Mouse (Mus musculus): ENCODE data around the gene Rab31. TPM values are rescaled to one million over a fixed set of nuclear protein-coding genes. Genes with fewer than 3 reads are reported as not detected.

Gene Rab31
- 53.2 and 56.0 TPM in 2 replicates for polyA plus RNA-seq (2014; fragmentation: Nextera tagmentation; extraction: Ambion mirVana)

DNA sequence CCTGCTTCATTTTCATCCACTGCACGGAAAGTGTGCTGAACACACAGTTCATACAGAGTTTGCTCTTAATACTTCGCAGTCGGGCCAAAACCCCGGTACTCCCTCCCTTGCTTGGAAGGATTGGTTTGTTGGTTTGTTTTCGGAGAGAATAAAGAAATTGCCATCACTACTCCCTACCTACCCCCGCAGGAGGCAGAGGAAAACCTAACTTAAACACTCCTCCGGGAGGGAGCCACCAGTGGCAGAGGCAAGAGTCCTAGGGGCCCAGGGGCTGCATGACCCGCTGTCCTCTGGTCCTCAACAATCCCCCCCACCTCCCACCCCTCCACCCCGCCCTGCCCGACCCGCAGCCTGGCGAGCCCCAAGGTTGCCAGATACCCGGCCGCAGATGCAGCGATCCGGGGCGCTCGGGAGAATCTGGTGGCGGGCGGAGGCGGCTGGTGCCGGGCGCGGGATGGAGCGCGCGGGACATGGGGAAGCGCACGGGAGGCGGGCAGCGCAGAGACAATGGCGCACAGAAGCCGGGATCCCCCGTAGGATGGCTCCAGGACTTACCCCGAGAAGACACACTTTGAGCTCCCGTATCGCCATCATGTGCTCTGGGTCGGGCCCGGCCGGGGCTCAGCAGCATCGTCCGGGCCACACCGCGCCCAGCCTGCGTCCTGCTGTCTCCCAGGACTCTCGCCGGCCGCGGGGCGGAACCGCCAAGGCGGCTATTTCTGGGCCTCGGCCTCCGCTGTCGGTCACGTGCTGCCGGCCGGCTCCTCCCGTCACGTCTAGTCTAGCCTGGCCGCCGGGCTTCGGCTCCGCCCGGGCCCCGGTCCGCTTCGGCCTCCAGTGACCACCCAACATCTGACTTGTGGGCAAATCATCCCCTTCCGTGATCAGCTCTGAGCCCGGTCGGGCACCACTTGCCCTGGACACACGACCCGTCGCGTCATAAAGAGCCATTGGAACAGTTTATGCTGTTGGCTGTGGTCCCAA, at the start of gene Rab31:
TSS of gene Rab31 (minus strand) at position 802 of the 984 bp plus-strand sequence.
- Histone ChIP-seq H3K9ac (ENCODE audit: low read length) (peak within 1 kb of the TSS; percentile 75), H3K9me3 (ENCODE audit: control insufficient read depth, low read length) (no peaks in the 10 kb centered on the region), H3K4me3 (ENCODE audit: low read depth, low read length) (peak within 1 kb of the TSS; percentile 59), H3K27ac (replicated peaks; ENCODE audit: low read depth, low read length) (no peak within 1 kb of the TSS), H3K36me3 (ENCODE audit: control insufficient read depth, insufficient read depth, low read length) (no peaks in the 10 kb centered on the region), H3K4me2 (ENCODE audit: low read depth, severe bottlenecking) (peak within 1 kb of the TSS; percentile 86), H3K27me3 (ENCODE audit: control insufficient read depth, insufficient read depth, low read length) (no peaks in the 10 kb centered on the region), H3K4me1 (ENCODE audit: control insufficient read depth, insufficient read depth, low read length) (peaks cover 10% of the 10 kb centered on the region)
- peak; percentile 79 for DNase-seq (ENCODE audit: low spot score)
- peak; percentile 78 for ATAC-seq (ENCODE audit: insufficient number of reproducible peaks, low FRiP score, low TSS enrichment, low read depth)
- under 1% methylated on average over 71 of the region's 75 CpGs for WGBS

GRCm38 (mm10) chr17:65820197-65820596, 47.6 kb upstream of the Rab31 start:
- ATAC-seq (ENCODE audit: insufficient number of reproducible peaks, low FRiP score, low TSS enrichment, low read depth) (no peak), DNase-seq (ENCODE audit: low spot score) (no peak)
- H3K4me3 ChIP-seq (ENCODE audit: low read depth, low read length): no peak overlapping the region
- H3K27me3 ChIP-seq (ENCODE audit: control insufficient read depth, insufficient read depth, low read length): no peaks in the 10 kb centered on the region
- WGBS: 93% methylated on average over 5 of the region's 5 CpGs
- no peak overlapping the region for H3K27ac ChIP-seq (replicated peaks; ENCODE audit: low read depth, low read length)
- no peak overlapping the region for H3K9ac ChIP-seq (ENCODE audit: low read length)
- H3K9me3 ChIP-seq (ENCODE audit: control insufficient read depth, low read length): no peaks in the 10 kb centered on the region
- H3K4me1 ChIP-seq (ENCODE audit: control insufficient read depth, insufficient read depth, low read length): no peaks in the 10 kb centered on the region
- no peak overlapping the region for H3K4me2 ChIP-seq (ENCODE audit: low read depth, severe bottlenecking)
- H3K36me3 ChIP-seq (ENCODE audit: control insufficient read depth, insufficient read depth, low read length): peaks cover 7% of the 10 kb centered on the region

- Histone ChIP-seq H3K4me3 (ENCODE audit: low read depth, low read length) (no peak overlapping the region), H3K27me3 (ENCODE audit: control insufficient read depth, insufficient read depth, low read length) (no peaks in the 10 kb centered on the region), H3K9ac (ENCODE audit: low read length) (no peak overlapping the region), H3K27ac (replicated peaks; ENCODE audit: low read depth, low read length) (no peak overlapping the region), H3K9me3 (ENCODE audit: control insufficient read depth, low read length) (no peaks in the 10 kb centered on the region), H3K4me1 (ENCODE audit: control insufficient read depth, insufficient read depth, low read length) (no peaks in the 10 kb centered on the region), H3K36me3 (ENCODE audit: control insufficient read depth, insufficient read depth, low read length) (peaks cover 11% of the 10 kb centered on the region), H3K4me2 (ENCODE audit: low read depth, severe bottlenecking) (no peak overlapping the region)
- ATAC-seq (ENCODE audit: insufficient number of reproducible peaks, low FRiP score, low TSS enrichment, low read depth): no peak
- 95% methylated on average over 8 of the region's 8 CpGs for WGBS
- DNase-seq (ENCODE audit: low spot score): no peak
Observed at GRCm38 (mm10) chr17:65813763-65814162, 41.2 kb upstream of the Rab31 start.

GRCm38 (mm10) chr17:65811032-65811431, 38.5 kb upstream of the Rab31 start:
- Histone ChIP-seq H3K9ac (ENCODE audit: low read length) (no peak overlapping the region), H3K27ac (replicated peaks; ENCODE audit: low read depth, low read length) (no peak overlapping the region), H3K36me3 (ENCODE audit: control insufficient read depth, insufficient read depth, low read length) (peaks cover 9% of the 10 kb centered on the region; the same call in 1 of the 2 replicates), H3K4me1 (ENCODE audit: control insufficient read depth, insufficient read depth, low read length) (no peaks in the 10 kb centered on the region), H3K9me3 (ENCODE audit: control insufficient read depth, low read length) (no peaks in the 10 kb centered on the region), H3K4me3 (ENCODE audit: low read depth, low read length) (no peak overlapping the region), H3K4me2 (ENCODE audit: low read depth, severe bottlenecking) (no peak overlapping the region), H3K27me3 (ENCODE audit: control insufficient read depth, insufficient read depth, low read length) (no peaks in the 10 kb centered on the region)
- 79% methylated on average over 5 of the region's 5 CpGs for WGBS
- ATAC-seq (ENCODE audit: insufficient number of reproducible peaks, low FRiP score, low TSS enrichment, low read depth) (no peak), DNase-seq (ENCODE audit: low spot score) (no peak)

- H3K4me1 ChIP-seq (ENCODE audit: control insufficient read depth, insufficient read depth, low read length): no peaks in the 10 kb centered on the region
- DNase-seq (ENCODE audit: low spot score) (no peak), ATAC-seq (ENCODE audit: insufficient number of reproducible peaks, low FRiP score, low TSS enrichment, low read depth) (no peak)
- H3K9me3 ChIP-seq (ENCODE audit: control insufficient read depth, low read length): no peaks in the 10 kb centered on the region
- peaks cover 5% of the 10 kb centered on the region; the same call in 1 of the 2 replicates for H3K36me3 ChIP-seq (ENCODE audit: control insufficient read depth, insufficient read depth, low read length)
- no peak overlapping the region for H3K27ac ChIP-seq (replicated peaks; ENCODE audit: low read depth, low read length)
- H3K4me2 ChIP-seq (ENCODE audit: low read depth, severe bottlenecking): no peak overlapping the region
- no peak overlapping the region for H3K9ac ChIP-seq (ENCODE audit: low read length)
- WGBS: 83% methylated on average over 2 of the region's 2 CpGs
- H3K27me3 ChIP-seq (ENCODE audit: control insufficient read depth, insufficient read depth, low read length): no peaks in the 10 kb centered on the region
- H3K4me3 ChIP-seq (ENCODE audit: low read depth, low read length): no peak overlapping the region
Observed at GRCm38 (mm10) chr17:65806416-65806815, 33.9 kb upstream of the Rab31 start.

GRCm38 (mm10) chr17:65805966-65806365, 33.4 kb upstream of the Rab31 start:
- WGBS: 72% methylated on average over 4 of the region's 4 CpGs
- DNase-seq (ENCODE audit: low spot score): no peak
- H3K36me3 ChIP-seq (ENCODE audit: control insufficient read depth, insufficient read depth, low read length): peaks cover 2% of the 10 kb centered on the region; the same call in 1 of the 2 replicates

DNA sequence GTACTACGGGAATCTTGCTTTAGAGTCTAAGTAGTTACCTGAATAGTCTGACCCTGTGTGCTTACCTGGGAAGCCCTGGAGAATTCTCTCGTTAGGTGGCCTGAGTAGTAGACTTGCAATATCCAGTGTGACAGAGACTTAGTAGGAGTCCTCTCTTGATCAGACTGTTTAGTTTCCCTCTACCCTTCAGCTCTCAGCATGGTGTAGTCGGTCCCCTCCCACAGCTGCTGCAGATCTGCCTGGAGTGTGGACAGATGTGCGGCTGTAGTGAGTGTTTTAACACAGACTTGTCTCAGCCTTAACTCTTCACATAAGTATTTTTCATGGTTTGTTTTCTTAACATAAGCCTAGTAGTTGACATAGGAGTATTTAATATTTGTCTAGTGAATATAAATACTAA, 29.5 kb upstream of the Rab31 start:
- no peak overlapping the region for H3K4me3 ChIP-seq (ENCODE audit: low read depth, low read length)
- H3K9ac ChIP-seq (ENCODE audit: low read length): no peak overlapping the region
- no peaks in the 10 kb centered on the region for H3K9me3 ChIP-seq (ENCODE audit: control insufficient read depth, low read length)
- H3K4me1 ChIP-seq (ENCODE audit: control insufficient read depth, insufficient read depth, low read length): no peaks in the 10 kb centered on the region
- no peaks in the 10 kb centered on the region for H3K27me3 ChIP-seq (ENCODE audit: control insufficient read depth, insufficient read depth, low read length)
- no peak overlapping the region for H3K27ac ChIP-seq (replicated peaks; ENCODE audit: low read depth, low read length)
- 86% methylated on average over 4 of the region's 4 CpGs for WGBS
- peaks cover 2% of the 10 kb centered on the region; the same call in 1 of the 2 replicates for H3K36me3 ChIP-seq (ENCODE audit: control insufficient read depth, insufficient read depth, low read length)
- DNase-seq (ENCODE audit: low spot score) (no peak), ATAC-seq (ENCODE audit: insufficient number of reproducible peaks, low FRiP score, low TSS enrichment, low read depth) (no peak)
- no peak overlapping the region for H3K4me2 ChIP-seq (ENCODE audit: low read depth, severe bottlenecking)

More at GRCm38 (mm10) chr17:65805966-65806365, 33.4 kb upstream of the Rab31 start:
- Histone ChIP-seq H3K9ac (ENCODE audit: low read length) (no peak overlapping the region), H3K9me3 (ENCODE audit: control insufficient read depth, low read length) (no peaks in the 10 kb centered on the region), H3K4me1 (ENCODE audit: control insufficient read depth, insufficient read depth, low read length) (no peaks in the 10 kb centered on the region), H3K27ac (replicated peaks; ENCODE audit: low read depth, low read length) (no peak overlapping the region), H3K4me2 (ENCODE audit: low read depth, severe bottlenecking) (no peak overlapping the region), H3K4me3 (ENCODE audit: low read depth, low read length) (no peak overlapping the region), H3K27me3 (ENCODE audit: control insufficient read depth, insufficient read depth, low read length) (no peaks in the 10 kb centered on the region)
- no peak for ATAC-seq (ENCODE audit: insufficient number of reproducible peaks, low FRiP score, low TSS enrichment, low read depth)

DNA sequence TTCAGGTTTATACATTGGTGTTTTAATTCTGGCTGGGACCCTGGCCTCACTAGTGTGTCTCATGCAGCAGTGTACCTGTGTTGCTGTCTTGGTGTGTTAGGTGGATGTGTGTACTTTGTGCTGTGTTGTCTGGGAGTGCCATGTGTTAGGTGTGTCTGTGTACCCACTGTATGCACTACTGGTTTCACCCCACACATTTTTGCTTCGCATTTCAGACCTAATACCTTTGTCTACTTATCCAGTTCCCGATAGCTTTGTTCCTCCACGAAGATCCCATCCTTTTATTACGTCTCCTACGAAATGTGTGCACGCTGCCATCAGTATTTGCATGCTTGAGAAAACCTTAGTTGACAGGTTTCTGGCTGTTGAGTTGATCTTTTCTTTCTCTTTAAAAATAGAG, 27.9 kb upstream of the Rab31 start:
- H3K27me3 ChIP-seq (ENCODE audit: control insufficient read depth, insufficient read depth, low read length): no peaks in the 10 kb centered on the region
- H3K27ac ChIP-seq (replicated peaks; ENCODE audit: low read depth, low read length): no peak overlapping the region
- DNase-seq (ENCODE audit: low spot score): no peak
- 93% methylated on average over 6 of the region's 6 CpGs for WGBS
- no peaks in the 10 kb centered on the region for H3K9me3 ChIP-seq (ENCODE audit: control insufficient read depth, low read length)
- H3K4me2 ChIP-seq (ENCODE audit: low read depth, severe bottlenecking): no peak overlapping the region
- peaks cover 2% of the 10 kb centered on the region; the same call in 1 of the 2 replicates for H3K36me3 ChIP-seq (ENCODE audit: control insufficient read depth, insufficient read depth, low read length)
- H3K9ac ChIP-seq (ENCODE audit: low read length): no peak overlapping the region
- no peaks in the 10 kb centered on the region for H3K4me1 ChIP-seq (ENCODE audit: control insufficient read depth, insufficient read depth, low read length)
- ATAC-seq (ENCODE audit: insufficient number of reproducible peaks, low FRiP score, low TSS enrichment, low read depth): no peak
- H3K4me3 ChIP-seq (ENCODE audit: low read depth, low read length): no peak overlapping the region
